Mouse (Mus musculus) left cerebral cortex, postnatal 25 days (tissue): ENCODE results near the gene Tmem238l. TPM values are rescaled to one million over a fixed set of nuclear protein-coding genes. Genes with fewer than 3 reads are reported as not detected.

ENCODE experiments used
- DNase-seq, 2 experiments: peaks; one replicate each; pipeline ENCODE4 v3.0.0; 2022; ENCODE audit warnings: low spot score in 2 of 2, mixed read lengths in 1 of 2
- intact Hi-C: fragments of 180-260 bp; cut with DNase I; formaldehyde crosslinking; loops from one replicate; pipeline ENCODE4 v1.15.1; 2025
- total RNA-seq, 2 experiments: library from RNA; stranded (reverse); gene quantifications; 2 replicates each; pipeline ENCODE4 v1.2.3; 2021

Gene Tmem238l
- not detected for total RNA-seq

- intact Hi-C loops = no loop called here
Observed at GRCm38 (mm10) chr11:66956303-66956702, at the start of gene Tmem238l. Gene Tmem238l, plus strand, starts transcription at chr11:66956638.

GRCm38 (mm10) chr11:66911811-66912210, 44.6 kb upstream of the Tmem238l start, which contains the start of gene Pirt:
Gene Pirt, plus strand, starts transcription at chr11:66911981.
- DNase-seq = no peak
- intact Hi-C loops = no loop called here

More at GRCm38 (mm10) chr11:66956303-66956702, at the start of gene Tmem238l:
- no peak for DNase-seq

- DNase-seq = no peak
- intact Hi-C loops = no loop called here
Observed at GRCm38 (mm10) chr11:66912531-66913458, 43.6 kb upstream of the Tmem238l start.

- intact Hi-C loops = loop anchor here (2.0 kb wide), 1 partner anchor 71 kb away; no protein-coding TSS in a partner anchor
- peak; percentile 28 to 32 for DNase-seq
Observed at GRCm38 (mm10) chr11:66914249-66914648, 42.2 kb upstream of the Tmem238l start.

- intact Hi-C loops = no loop called here
- DNase-seq = no peak
Observed at GRCm38 (mm10) chr11:66920012-66920411, 36.4 kb upstream of the Tmem238l start.

- intact Hi-C loops = no loop called here
- no peak for DNase-seq
Observed at GRCm38 (mm10) chr11:66924095-66924823, 32.2 kb upstream of the Tmem238l start.

GRCm38 (mm10) chr11:66928311-66928710, 28.1 kb upstream of the Tmem238l start:
- intact Hi-C loops = no loop called here
- no peak for DNase-seq

- no peak for DNase-seq
- intact Hi-C loops = no loop called here
Observed at GRCm38 (mm10) chr11:66932827-66933599, 23.4 kb upstream of the Tmem238l start.

- intact Hi-C loops = loop anchor here (5.0 kb wide), 1 partner anchor 38 kb away; no protein-coding TSS in a partner anchor
- no peak for DNase-seq
Observed at GRCm38 (mm10) chr11:66934428-66935173, 21.8 kb upstream of the Tmem238l start.

- DNase-seq = no peak
- intact Hi-C loops = no loop called here
Observed at GRCm38 (mm10) chr11:66942011-66942410, 14.4 kb upstream of the Tmem238l start.

GRCm38 (mm10) chr11:66945224-66945767, 11.1 kb upstream of the Tmem238l start:
- DNase-seq = no peak
- intact Hi-C loops = no loop called here

GRCm38 (mm10) chr11:66946521-66946920, 9.9 kb upstream of the Tmem238l start:
- intact Hi-C loops = no loop called here
- DNase-seq = no peak

- intact Hi-C loops = no loop called here
Observed at GRCm38 (mm10) chr11:66946922-66947321, 9.5 kb upstream of the Tmem238l start.

GRCm38 (mm10) chr11:66960797-66961196, 4.4 kb downstream of the Tmem238l start:
- no peak for DNase-seq
- intact Hi-C loops = no loop called here

More at GRCm38 (mm10) chr11:66946922-66947321, 9.5 kb upstream of the Tmem238l start:
- no peak for DNase-seq

GRCm38 (mm10) chr11:66961447-66962176, 5.2 kb downstream of the Tmem238l start:
- intact Hi-C loops = no loop called here
- no peak for DNase-seq

GRCm38 (mm10) chr11:66963462-66963861, 7.0 kb downstream of the Tmem238l start:
- intact Hi-C loops = no loop called here

GRCm38 (mm10) chr11:66966500-66967116, 10.2 kb downstream of the Tmem238l start:
- intact Hi-C loops = no loop called here
- DNase-seq = peak in 1 of 2 experiments; percentile 2

More at GRCm38 (mm10) chr11:66963462-66963861, 7.0 kb downstream of the Tmem238l start:
- DNase-seq = no peak
